In genomic region chr11:51852091-51852521, GRCm38 (mm10) we compare ENCODE assay signal across 13 mouse cellular contexts. TPM values are rescaled to one million over a fixed set of nuclear protein-coding genes. Genes with fewer than 3 reads are reported as not detected.
DNase-seq lines count a peak whose midpoint lies in the region; ATAC-seq and TF ChIP-seq lines count a peak whose summit lies in the region.
"Had no signal": no experiment of that assay in that cellular context is flagged by ENCODE, and none has a peak within 500 bp of the region (broad histone marks: within the 10 kb centered on the region; RNA-seq: fewer than 3 reads in every experiment).

No protein-coding gene starts in this region.

- no peak for TF ChIP-seq CTCF in lung, postnatal 0 days (IDR thresholded peaks at IDR 0.05)

- 82% methylated on average over 7 of the region's 7 CpGs for WGBS in limb, embryonic 11.5 days
- WGBS in limb, embryonic 10.5 days = 85% methylated on average over 7 of the region's 7 CpGs
- 80% methylated on average over 7 of the region's 7 CpGs for WGBS in embryonic facial prominence, embryonic 13.5 days
- 59% methylated on average over 7 of the region's 7 CpGs for WGBS in lung, postnatal 0 days

- no peak overlapping the region for H3K4me3 ChIP-seq in limb, embryonic 11.5 days (ENCODE audit: low read depth, low read length)
- no peak overlapping the region for H3K4me3 ChIP-seq in limb, embryonic 10.5 days
- no peak overlapping the region for H3K4me3 ChIP-seq in embryonic facial prominence, embryonic 13.5 days
- no peak overlapping the region for H3K4me3 ChIP-seq in lung, postnatal 0 days (ENCODE audit: low read depth, low read length)
- H3K4me3 ChIP-seq: forebrain, embryonic 13.5 days; hindbrain, embryonic 10.5 days had no signal

- peaks cover 10% of the 10 kb centered on the region; the same call in 1 of the 2 replicates for H3K27me3 ChIP-seq in limb, embryonic 11.5 days (ENCODE audit: control insufficient read depth, insufficient read depth, low read length)
- H3K27me3 ChIP-seq in limb, embryonic 10.5 days (ENCODE audit: low read depth, poor library complexity, severe bottlenecking) = peaks cover 30% of the 10 kb centered on the region
- no peaks in the 10 kb centered on the region for H3K27me3 ChIP-seq in embryonic facial prominence, embryonic 13.5 days
- no peaks in the 10 kb centered on the region for H3K27me3 ChIP-seq in lung, postnatal 0 days (replicated peaks; ENCODE audit: insufficient read depth, low read length)
- H3K27me3 ChIP-seq: forebrain, embryonic 13.5 days had no signal

- peak; percentile 24 for DNase-seq in adrenal gland, postnatal 14 days
- no peak for DNase-seq in adrenal gland, adult 18-20 months (ENCODE audit: low spot score in 2 of 2)
- peak; percentile 28 for DNase-seq in limb, embryonic 11.5 days (ENCODE audit: low spot score)
- DNase-seq in limb, embryonic 10.5 days (ENCODE audit: low spot score) = no peak
- peak; percentile 89 for DNase-seq in lung, postnatal 0 days (ENCODE audit: low spot score)
- DNase-seq in cerebellum, adult 9-11 months = no peak
- no peak for DNase-seq in right cerebral cortex, postnatal 14 days
- DNase-seq: B cell, adult 2 months; cerebellum, postnatal 36 days; liver had no signal

- H3K27ac ChIP-seq in limb, embryonic 11.5 days (replicated peaks; ENCODE audit: low read depth, low read length) = no peak overlapping the region
- no peak overlapping the region for H3K27ac ChIP-seq in limb, embryonic 10.5 days
- H3K27ac ChIP-seq in embryonic facial prominence, embryonic 13.5 days = peak overlapping the region; percentile 55; the same call in 1 of the 2 replicates
- H3K27ac ChIP-seq in lung, postnatal 0 days (ENCODE audit: low read length) = no peak overlapping the region; the same call in 1 of the 2 replicates
- H3K27ac ChIP-seq: forebrain, embryonic 13.5 days; hindbrain, embryonic 10.5 days had no signal

- TF ChIP-seq EP300 in lung, postnatal 0 days (IDR thresholded peaks at IDR 0.05) = peak; percentile 25; the same call in 1 of the 2 replicates

- H3K36me3 ChIP-seq in limb, embryonic 11.5 days (ENCODE audit: control insufficient read depth, insufficient read depth, low read length) = no peaks in the 10 kb centered on the region
- H3K36me3 ChIP-seq in limb, embryonic 10.5 days = no peaks in the 10 kb centered on the region
- H3K36me3 ChIP-seq in embryonic facial prominence, embryonic 13.5 days = peaks cover 4% of the 10 kb centered on the region
- H3K36me3 ChIP-seq in lung, postnatal 0 days (ENCODE audit: insufficient read depth, low read length) = no peaks in the 10 kb centered on the region
- H3K36me3 ChIP-seq: hindbrain, embryonic 10.5 days had no signal

- no peak overlapping the region for H3K4me2 ChIP-seq in limb, embryonic 11.5 days (ENCODE audit: low read depth, severe bottlenecking)
- no peak overlapping the region for H3K4me2 ChIP-seq in embryonic facial prominence, embryonic 13.5 days
- H3K4me2 ChIP-seq in lung, postnatal 0 days (replicated peaks; ENCODE audit: low read depth, low read length) = no peak overlapping the region
- H3K4me2 ChIP-seq: forebrain, embryonic 13.5 days had no signal

- no peak for ATAC-seq in limb, embryonic 11.5 days (ENCODE audit: insufficient number of reproducible peaks, low FRiP score, low TSS enrichment, low read depth)
- ATAC-seq in embryonic facial prominence, embryonic 13.5 days (ENCODE audit: insufficient number of reproducible peaks, insufficient read depth, low FRiP score, low TSS enrichment, low read depth) = no peak
- peak; percentile 71 for ATAC-seq in lung, postnatal 0 days
- ATAC-seq: forebrain, embryonic 13.5 days had no signal

- peaks cover 18% of the 10 kb centered on the region for H3K4me1 ChIP-seq in limb, embryonic 11.5 days (ENCODE audit: control insufficient read depth, insufficient read depth, low read length)
- H3K4me1 ChIP-seq in limb, embryonic 10.5 days = peaks cover 45% of the 10 kb centered on the region
- H3K4me1 ChIP-seq in embryonic facial prominence, embryonic 13.5 days = peaks cover 40% of the 10 kb centered on the region
- H3K4me1 ChIP-seq in lung, postnatal 0 days (ENCODE audit: insufficient read depth, low read depth, low read length) = peaks cover 6% of the 10 kb centered on the region; the same call in 1 of the 2 replicates

- 0 out of 2 replicates have a peak overlapping the region, but pooled peaks have one; percentile 17 for H3K9ac ChIP-seq in limb, embryonic 11.5 days (ENCODE audit: low read length)
- H3K9ac ChIP-seq in embryonic facial prominence, embryonic 13.5 days = no peak overlapping the region
- no peak overlapping the region for H3K9ac ChIP-seq in lung, postnatal 0 days (replicated peaks; ENCODE audit: low read depth)
- H3K9ac ChIP-seq: forebrain, embryonic 13.5 days had no signal

- H3K9me3 ChIP-seq in limb, embryonic 11.5 days (ENCODE audit: control insufficient read depth, low read length) = no peaks in the 10 kb centered on the region
- no peaks in the 10 kb centered on the region for H3K9me3 ChIP-seq in limb, embryonic 10.5 days (replicated peaks)
- H3K9me3 ChIP-seq in embryonic facial prominence, embryonic 13.5 days = no peaks in the 10 kb centered on the region
- no peaks in the 10 kb centered on the region for H3K9me3 ChIP-seq in lung, postnatal 0 days (ENCODE audit: low read length)
- H3K9me3 ChIP-seq: forebrain, embryonic 13.5 days; hindbrain, embryonic 10.5 days had no signal

RNA-seq across cellular contexts. Expression of gene Jade2, which starts 5.3 kb away (rescaled TPM):
- 11.9 and 15.1 TPM in 2 replicates for total RNA-seq in adrenal gland, postnatal 14 days (2021)
- 10 to 100 TPM; 19.2 to 19.7 TPM for total RNA-seq in adrenal gland, adult 18-20 months (2021)
- 0.28 and 0.44 TPM in 2 replicates for polyA plus RNA-seq in limb, embryonic 11.5 days (2014; fragmentation: Nextera tagmentation; extraction: Ambion mirVana)
- polyA plus RNA-seq in limb, embryonic 10.5 days (2016; fragmentation: Nextera tagmentation; extraction: Ambion mirVana) = 0.69 and 0.78 TPM in 2 replicates
- 2.7 and 3.1 TPM in 2 replicates for polyA plus RNA-seq in embryonic facial prominence, embryonic 13.5 days (2015; fragmentation: Nextera tagmentation; extraction: Ambion mirVana)
- 3.1 and 3.9 TPM in 2 replicates for polyA plus RNA-seq in lung, postnatal 0 days (2015; fragmentation: Nextera tagmentation; extraction: Ambion mirVana)

Comparison
In these comparisons a context has a peak if more than half of its experiments do, and no peak if none do; other contexts are left out.
1. DNase-seq: peak in adrenal gland, postnatal 14 days (single experiment), limb, embryonic 11.5 days (single experiment) and lung, postnatal 0 days (single experiment); none in adrenal gland, adult 18-20 months (0 of 2), limb, embryonic 10.5 days (single experiment), cerebellum, adult 9-11 months (single experiment) and right cerebral cortex, postnatal 14 days (single experiment).